Mouse (Mus musculus) cerebellum, adult 8-10 months (tissue): Measurements from ENCODE around the gene Sept1.
"Not testable (repeated sequence)": the region's sequence is repeated elsewhere in the genome, so short reads cannot be mapped to it uniquely, and the experiment has no call there.

Source experiments
- DNase-seq: peaks from one replicate; pipeline ENCODE4 v3.0.0; 2022

Sept1 gene

GRCm38 (mm10) chr7:127192989-127193388 lies 39.9 kb downstream of the Sept1 start:
- DNase-seq = no peak

- no peak for DNase-seq
Observed at GRCm38 (mm10) chr7:127190672-127191071, 42.3 kb downstream of the Sept1 start.

- DNase-seq = no peak
Observed at GRCm38 (mm10) chr7:127188305-127189276, 44.3 kb downstream of the Sept1 start.

- no peak for DNase-seq
Observed at GRCm38 (mm10) chr7:127187351-127187750, 45.6 kb downstream of the Sept1 start.

- DNase-seq = no peak
Observed at GRCm38 (mm10) chr7:127185601-127186000, 47.3 kb downstream of the Sept1 start.

GRCm38 (mm10) chr7:127184720-127185119 lies 48.2 kb downstream of the Sept1 start:
- DNase-seq = no peak

- no peak for DNase-seq
Observed at GRCm38 (mm10) chr7:127183828-127184227, 49.1 kb downstream of the Sept1 start.

- DNase-seq = no peak
Observed at GRCm38 (mm10) chr7:127183345-127183744, 49.6 kb downstream of the Sept1 start.

GRCm38 (mm10) chr7:127181724-127182123 lies 51.2 kb downstream of the Sept1 start:
- not testable (repeated sequence) for DNase-seq

GRCm38 (mm10) chr7:127180783-127181182 lies 52.1 kb downstream of the Sept1 start:
- no peak for DNase-seq

- DNase-seq = no peak
Observed at GRCm38 (mm10) chr7:127176937-127177336, 56.0 kb downstream of the Sept1 start.

- DNase-seq = no peak
Observed at GRCm38 (mm10) chr7:127166501-127166900, 66.4 kb downstream of the Sept1 start.

- no peak for DNase-seq
Observed at GRCm38 (mm10) chr7:127165607-127166493, 67.1 kb downstream of the Sept1 start.
